Mouse (Mus musculus) skeletal muscle tissue, adult 2 months (tissue): ENCODE results near the gene Krt81.

ENCODE experiments used
- DNase-seq: peaks from one replicate; pipeline ENCODE4 v3.0.0-alpha.2; 2012; ENCODE audit warnings: low read depth, low spot score

Gene Krt81

GRCm38 (mm10) chr15:101453093-101453736 is 10.3 kb downstream of the Krt81 start:
- peak; percentile 31 for DNase-seq

- DNase-seq = no peak
These were observed 16.1 kb downstream of the Krt81 start, which contains the start of gene Krt88 for GRCm38 (mm10) chr15:101447444-101447843. Krt88 (plus strand) TSS chr15:101447744.

GRCm38 (mm10) chr15:101446572-101446971 is 17.0 kb downstream of the Krt81 start:
- no peak for DNase-seq

- DNase-seq = no peak
These were observed 22.7 kb downstream of the Krt81 start for GRCm38 (mm10) chr15:101440837-101441236.

- DNase-seq = no peak
These were observed 25.0 kb downstream of the Krt81 start, which contains the start of gene Krt87 for GRCm38 (mm10) chr15:101438555-101438954. Krt87 (minus strand) TSS chr15:101438804.

GRCm38 (mm10) chr15:101436611-101437010 is 26.9 kb downstream of the Krt81 start:
- no peak for DNase-seq

GRCm38 (mm10) chr15:101424914-101425313 is 38.6 kb downstream of the Krt81 start:
- DNase-seq = no peak

GRCm38 (mm10) chr15:101420903-101421302 is 42.6 kb downstream of the Krt81 start:
- DNase-seq = no peak

- DNase-seq = peak; percentile 12
These were observed 44.6 kb downstream of the Krt81 start for GRCm38 (mm10) chr15:101418950-101419349.

- no peak for DNase-seq
These were observed 48.6 kb downstream of the Krt81 start for GRCm38 (mm10) chr15:101414807-101415565.

- peak; percentile 20 for DNase-seq
These were observed 49.5 kb downstream of the Krt81 start for GRCm38 (mm10) chr15:101413916-101414635.

- no peak for DNase-seq
These were observed 51.4 kb downstream of the Krt81 start for GRCm38 (mm10) chr15:101412188-101412587.

GRCm38 (mm10) chr15:101410775-101411174 is 52.8 kb downstream of the Krt81 start, which contains the start of gene Krt7:
Krt7 (plus strand) TSS chr15:101411043.
- DNase-seq = no peak
